Mouse (Mus musculus): Measurements from ENCODE around the gene Zfp953. TPM values are rescaled to one million over a fixed set of nuclear protein-coding genes. Genes with fewer than 3 reads are reported as not detected.

Zfp953 gene
- polyA plus RNA-seq, 1 experiment from 2014 or later: 0.79 TPM

DNA sequence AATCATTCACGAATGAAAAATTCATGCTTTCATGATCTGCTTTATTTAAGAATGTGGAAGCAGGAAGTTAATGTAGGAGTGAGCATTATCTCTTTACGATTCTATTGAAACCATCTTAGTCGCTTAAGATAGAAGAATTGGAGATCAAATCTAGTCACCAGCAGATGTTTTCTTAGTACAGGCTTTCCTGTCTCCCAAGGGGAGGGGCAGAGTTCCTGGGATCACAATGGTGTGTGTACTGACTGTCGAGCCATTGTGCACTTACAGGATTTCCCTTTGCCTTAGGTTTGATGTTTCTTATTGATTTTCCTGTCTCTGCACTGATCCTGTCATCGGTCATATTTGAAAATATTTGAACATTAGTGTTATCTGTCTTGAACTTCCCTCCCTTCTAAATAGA lies 53.7 kb downstream of the Zfp953 start:
- Histone ChIP-seq H3K27ac (peak overlapping the region; percentile 57), H3K36me3 (replicated peaks; ENCODE audit: control insufficient read depth, insufficient read depth) (no peaks in the 10 kb centered on the region), H3K9me3 (ENCODE audit: control insufficient read depth, low read length) (peaks cover 3% of the 10 kb centered on the region; the same call in 1 of the 2 replicates), H3K9ac (peak overlapping the region; percentile 72), H3K4me2 (replicated peaks) (peak overlapping the region; percentile 63), H3K4me3 (replicated peaks; ENCODE audit: low read length) (peak overlapping the region; percentile 54), H3K27me3 (ENCODE audit: control insufficient read depth, insufficient read depth, low read length) (no peaks in the 10 kb centered on the region), H3K4me1 (replicated peaks; ENCODE audit: control insufficient read depth, insufficient read depth, low read length) (peaks cover 9% of the 10 kb centered on the region; the same call in 1 of the 2 replicates)
- WGBS: 29% methylated on average over 5 of the region's 5 CpGs
- DNase-seq (ENCODE audit: low spot score): peak; percentile 43
- peak; percentile 61; the same call in 1 of the 2 replicates for ATAC-seq (ENCODE audit: low FRiP score)

DNA sequence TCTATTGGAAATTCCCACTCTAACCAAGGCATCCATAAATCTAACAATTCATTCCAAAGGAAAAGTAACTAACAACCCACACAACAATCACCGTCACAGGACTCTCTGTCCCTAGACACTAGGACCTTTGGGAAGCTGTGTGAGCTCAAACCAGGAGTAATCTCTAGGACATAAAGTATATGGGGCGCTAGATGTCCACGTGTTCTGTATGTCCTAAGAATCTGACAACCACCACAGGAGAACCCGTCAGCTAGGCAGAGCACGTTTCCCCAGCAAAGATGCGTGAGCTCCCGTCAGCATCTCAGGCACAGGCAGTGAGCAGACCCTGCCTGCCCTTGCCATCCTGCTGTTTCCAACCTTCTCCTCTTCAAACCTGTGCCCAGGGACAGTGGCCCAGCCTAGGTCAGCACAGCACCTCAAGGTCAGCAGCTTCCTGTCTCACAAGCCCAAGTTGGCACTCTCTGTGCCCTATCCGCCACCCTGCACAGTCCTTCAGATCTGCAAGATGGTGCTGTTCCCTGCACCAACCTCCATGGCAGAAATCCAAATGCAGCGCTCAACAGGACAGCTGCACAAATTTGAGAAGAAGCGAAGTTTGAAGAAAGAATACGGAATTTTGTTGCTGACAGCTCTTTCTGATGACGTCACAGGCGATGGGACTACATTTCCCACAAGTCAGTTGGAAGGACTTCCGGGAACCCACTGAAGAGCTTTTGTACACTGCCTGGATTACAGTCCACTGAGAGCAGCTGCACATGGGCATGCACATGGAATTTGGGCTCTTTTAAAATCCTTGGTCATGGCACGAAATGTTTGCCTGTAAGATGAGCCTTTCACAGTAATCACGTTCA lies 54.4 kb downstream of the Zfp953 start, which contains the start of gene Zfp457:
Gene Zfp457, minus strand, starts transcription at position 664 of the 851 bp plus-strand sequence.
- ATAC-seq (ENCODE audit: low FRiP score) (peak; percentile 99), DNase-seq (ENCODE audit: low spot score) (peak; percentile 96)
- Histone ChIP-seq H3K4me1 (replicated peaks; ENCODE audit: control insufficient read depth, insufficient read depth, low read length) (peaks cover 9% of the 10 kb centered on the region; the same call in 1 of the 2 replicates), H3K9me3 (ENCODE audit: control insufficient read depth, low read length) (no peaks in the 10 kb centered on the region), H3K4me2 (replicated peaks) (peak within 1 kb of the TSS; percentile 63), H3K4me3 (replicated peaks; ENCODE audit: low read length) (peak within 1 kb of the TSS; percentile 54), H3K27ac (peak within 1 kb of the TSS; percentile 57), H3K27me3 (ENCODE audit: control insufficient read depth, insufficient read depth, low read length) (no peaks in the 10 kb centered on the region), H3K9ac (peak within 1 kb of the TSS; percentile 72), H3K36me3 (replicated peaks; ENCODE audit: control insufficient read depth, insufficient read depth) (no peaks in the 10 kb centered on the region)
- 10% methylated on average over 16 of the region's 16 CpGs for WGBS

Other genes starting within 250 kb of the Zfp953 start
- 0.09 TPM in 1 of 2 replicates, not detected in the other for gene Rslcan18, start 244.3 kb downstream of the Zfp953 start, polyA plus RNA-seq (2014; fragmentation: Nextera tagmentation; extraction: Ambion mirVana)
- gene Zfp759, start 238.9 kb downstream of the Zfp953 start, polyA plus RNA-seq (2014; fragmentation: Nextera tagmentation; extraction: Ambion mirVana): 5.7 and 5.8 TPM in 2 replicates
- 4.4 and 5.1 TPM in 2 replicates for gene Rsl1, start 187.4 kb downstream of the Zfp953 start, polyA plus RNA-seq (2014; fragmentation: Nextera tagmentation; extraction: Ambion mirVana)
- 2.1 and 2.3 TPM in 2 replicates for gene Zfp455, start 166.1 kb downstream of the Zfp953 start, polyA plus RNA-seq (2014; fragmentation: Nextera tagmentation; extraction: Ambion mirVana)
- 6.2 and 6.7 TPM in 2 replicates for gene Zfp458, start 82.1 kb downstream of the Zfp953 start, polyA plus RNA-seq (2014; fragmentation: Nextera tagmentation; extraction: Ambion mirVana)
- gene Zfp457, start 54.1 kb downstream of the Zfp953 start, polyA plus RNA-seq (2014; fragmentation: Nextera tagmentation; extraction: Ambion mirVana): 1.2 and 1.3 TPM in 2 replicates
- 1.9 and 2.3 TPM in 2 replicates for gene Zfp595, start 28.0 kb downstream of the Zfp953 start, polyA plus RNA-seq (2014; fragmentation: Nextera tagmentation; extraction: Ambion mirVana)
- not detected in 2 replicates for gene Gm28044, start 69 bp downstream of the Zfp953 start, polyA plus RNA-seq (2014; fragmentation: Nextera tagmentation; extraction: Ambion mirVana)
- gene Gm28041, start 15.1 kb upstream of the Zfp953 start, polyA plus RNA-seq (2014; fragmentation: Nextera tagmentation; extraction: Ambion mirVana): not detected in 2 replicates
- 0.80 and 1.4 TPM in 2 replicates for gene Zfp456, start 15.2 kb upstream of the Zfp953 start, polyA plus RNA-seq (2014; fragmentation: Nextera tagmentation; extraction: Ambion mirVana)
- 2.9 and 3.4 TPM in 2 replicates for gene Zfp429, start 39.2 kb upstream of the Zfp953 start, polyA plus RNA-seq (2014; fragmentation: Nextera tagmentation; extraction: Ambion mirVana)
- gene Zfp459, start 60.8 kb upstream of the Zfp953 start, polyA plus RNA-seq (2014; fragmentation: Nextera tagmentation; extraction: Ambion mirVana): 0.36 and 0.90 TPM in 2 replicates
- gene Zfp874a, start 91.0 kb upstream of the Zfp953 start, polyA plus RNA-seq (2014; fragmentation: Nextera tagmentation; extraction: Ambion mirVana): 6.9 and 8.0 TPM in 2 replicates
- 2.1 and 2.3 TPM in 2 replicates for gene Zfp874b, start 123.7 kb upstream of the Zfp953 start, polyA plus RNA-seq (2014; fragmentation: Nextera tagmentation; extraction: Ambion mirVana)
- 9.5 and 11.8 TPM in 2 replicates for gene Zfp58, start 139.9 kb upstream of the Zfp953 start, polyA plus RNA-seq (2014; fragmentation: Nextera tagmentation; extraction: Ambion mirVana)
- gene Gm26965, start 165.5 kb upstream of the Zfp953 start, polyA plus RNA-seq (2014; fragmentation: Nextera tagmentation; extraction: Ambion mirVana): not detected in 2 replicates
- gene Zfp87, start 165.6 kb upstream of the Zfp953 start, polyA plus RNA-seq (2014; fragmentation: Nextera tagmentation; extraction: Ambion mirVana): 36.3 and 40.2 TPM in 2 replicates
- gene Zfp748, start 193.2 kb upstream of the Zfp953 start, polyA plus RNA-seq (2014; fragmentation: Nextera tagmentation; extraction: Ambion mirVana): 14.6 and 16.9 TPM in 2 replicates
- 7.2 and 7.4 TPM in 2 replicates for gene Zfp729b, start 249.1 kb upstream of the Zfp953 start, polyA plus RNA-seq (2014; fragmentation: Nextera tagmentation; extraction: Ambion mirVana)

All from hindbrain, embryonic 14.5 days (tissue).